Mouse (Mus musculus): ENCODE results near the gene Fmnl1.

Gene Fmnl1

DNA sequence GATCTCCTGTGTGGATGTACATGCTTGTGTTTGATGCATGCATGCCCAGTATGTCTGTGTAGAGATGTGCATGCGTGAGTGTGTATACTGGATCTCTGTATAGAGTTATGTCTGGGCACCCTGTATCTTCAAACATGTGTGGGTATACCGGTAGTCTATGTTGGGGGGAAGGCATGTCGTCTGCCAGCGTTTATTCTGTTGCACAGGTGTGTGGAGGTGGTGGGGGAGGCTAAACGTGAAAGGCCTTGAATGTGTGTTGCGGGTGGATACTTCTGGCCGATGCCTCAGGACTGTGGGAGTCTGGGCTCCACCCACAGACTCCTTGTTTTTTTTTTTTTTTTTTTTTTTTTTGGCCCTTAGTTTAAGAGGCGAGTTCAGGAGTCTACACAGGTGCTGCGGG is 10.4 kb downstream of the Fmnl1 start:
- no peak for DNase-seq (ENCODE audit: low read depth, low spot score)

DNA sequence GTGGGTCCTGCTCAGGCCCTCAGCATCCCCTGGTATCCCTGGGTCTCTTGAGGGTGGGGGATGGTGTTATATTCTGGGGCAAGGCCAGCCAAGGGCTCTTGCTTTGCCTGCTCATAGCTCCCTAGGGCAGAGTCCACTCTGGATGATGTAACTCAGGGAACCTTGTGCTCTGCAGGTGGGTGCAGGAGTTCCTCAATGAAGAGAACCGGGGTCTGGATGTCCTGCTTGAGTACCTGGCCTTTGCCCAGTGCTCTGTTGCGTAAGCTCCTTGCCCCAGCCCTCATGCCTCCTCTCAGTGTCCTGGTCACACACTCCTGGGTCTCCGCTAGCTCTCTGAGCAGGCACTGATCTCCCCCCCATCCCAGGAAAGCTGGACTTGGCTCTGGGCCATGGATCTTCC is 11.0 kb downstream of the Fmnl1 start:
- no peak for DNase-seq (ENCODE audit: low read depth, low spot score)

DNA sequence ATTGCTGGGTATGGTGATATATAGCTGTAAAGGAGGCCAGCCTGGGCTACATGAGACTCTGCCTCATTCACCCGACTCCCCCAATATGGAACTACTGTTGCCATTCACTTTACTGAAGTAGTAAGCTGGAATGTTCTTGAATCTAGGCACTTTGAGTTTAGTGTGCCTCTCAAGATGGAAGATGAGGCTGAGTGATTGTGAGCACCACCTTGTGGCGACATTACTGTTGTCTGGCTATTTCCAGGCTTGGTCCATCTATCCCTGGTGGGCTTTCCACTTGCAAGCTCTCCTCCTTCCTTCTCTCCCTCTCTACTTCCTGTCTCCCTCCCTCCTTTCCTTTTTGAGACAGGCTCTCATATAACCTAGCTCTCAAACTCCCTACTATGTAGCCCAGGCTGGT is 14.0 kb downstream of the Fmnl1 start:
- peak; percentile 77 for DNase-seq (ENCODE audit: low read depth, low spot score)

DNA sequence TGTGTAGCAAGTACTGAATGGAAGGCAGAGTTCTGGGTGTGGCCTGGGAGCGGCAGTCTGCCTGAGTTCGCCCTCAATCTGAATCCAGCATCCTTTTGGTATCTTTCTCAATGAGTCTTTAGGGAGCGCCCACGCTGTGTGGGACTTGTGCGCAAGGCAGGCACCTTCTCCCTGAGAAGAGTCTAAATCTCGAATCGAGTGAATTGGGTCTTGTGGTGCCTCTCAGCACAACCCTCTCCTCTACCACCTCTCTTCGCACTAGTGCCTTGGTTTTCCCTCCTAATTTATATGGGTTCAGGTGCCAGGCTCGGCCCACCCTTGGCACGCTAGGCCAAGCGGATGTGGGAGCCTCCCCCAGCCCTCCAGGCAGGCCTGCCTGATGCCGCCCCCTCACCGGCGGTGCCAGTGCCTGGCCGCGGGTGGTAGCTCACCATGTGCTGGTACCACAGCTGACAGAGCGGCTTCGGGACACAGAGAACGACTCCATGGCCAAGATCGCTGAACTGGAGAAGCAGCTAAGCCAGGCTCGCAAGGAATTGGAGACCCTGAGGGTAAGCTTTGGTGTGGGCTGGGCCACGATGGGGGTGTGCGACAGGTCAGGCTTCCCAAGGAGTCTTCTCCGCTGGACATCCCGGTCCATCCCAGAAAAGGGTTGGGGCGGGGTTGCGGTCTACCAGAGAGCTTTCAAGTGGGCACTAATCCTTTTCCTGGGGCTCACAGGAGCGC is 21.5 kb downstream of the Fmnl1 start:
- DNase-seq (ENCODE audit: low read depth, low spot score): no peak

DNA sequence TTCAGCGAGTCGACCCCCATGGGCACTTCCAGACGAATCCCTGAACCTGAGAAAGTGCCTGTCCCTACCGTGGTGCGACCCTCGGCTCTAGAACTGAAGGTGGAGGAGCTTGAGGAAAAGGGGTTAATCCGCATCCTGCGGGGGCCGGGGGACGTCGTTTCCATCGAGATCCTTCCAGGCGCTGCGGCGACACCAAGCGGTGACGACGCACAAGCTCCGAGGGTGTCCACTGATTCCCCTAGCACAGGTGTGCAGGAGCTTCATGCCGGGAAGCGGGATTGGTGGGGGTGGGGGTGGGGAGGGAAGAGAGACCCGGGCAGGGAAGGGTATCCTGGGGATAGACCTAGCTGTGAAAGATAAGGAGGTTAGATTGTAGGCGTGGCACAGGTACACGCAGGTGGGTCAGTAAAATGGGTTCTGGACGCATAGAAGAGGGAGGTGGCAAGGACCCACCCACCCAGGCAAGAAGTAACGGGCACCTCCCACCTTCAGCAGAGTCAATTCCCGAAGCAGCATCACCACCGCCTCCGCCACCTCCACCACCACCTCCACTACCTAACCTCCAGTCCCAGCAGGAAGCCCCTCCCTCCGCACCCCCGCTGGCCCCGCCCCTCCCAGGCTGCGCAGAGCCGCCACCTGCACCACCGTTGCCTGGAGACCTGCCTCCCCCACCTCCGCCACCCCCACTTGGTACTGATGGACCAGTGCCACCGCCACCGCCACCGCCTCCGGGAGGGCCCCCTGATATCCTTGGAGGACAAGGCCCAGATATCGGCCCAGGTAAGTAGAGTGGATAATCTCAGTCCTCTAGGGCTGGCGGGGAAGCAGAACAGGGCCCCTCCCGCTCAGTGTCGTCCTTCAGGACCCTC is 22.3 kb downstream of the Fmnl1 start:
- DNase-seq (ENCODE audit: low read depth, low spot score): no peak

DNA sequence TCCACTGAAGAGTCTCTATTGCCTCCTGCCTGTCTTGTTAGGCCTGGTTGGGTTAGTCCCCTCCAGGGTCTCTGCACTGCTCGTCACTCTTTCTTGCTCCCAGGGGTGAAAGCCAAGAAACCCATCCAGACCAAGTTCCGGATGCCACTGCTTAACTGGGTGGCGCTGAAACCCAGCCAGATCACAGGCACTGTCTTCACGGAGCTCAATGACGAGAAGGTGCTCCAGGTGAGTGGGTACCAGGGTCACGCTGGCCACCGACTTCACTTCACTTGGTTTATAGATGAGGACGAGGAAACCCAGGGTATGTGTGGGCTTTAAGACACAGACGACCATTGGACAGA is 22.9 kb downstream of the Fmnl1 start:
- DNase-seq (ENCODE audit: low read depth, low spot score): no peak

DNA sequence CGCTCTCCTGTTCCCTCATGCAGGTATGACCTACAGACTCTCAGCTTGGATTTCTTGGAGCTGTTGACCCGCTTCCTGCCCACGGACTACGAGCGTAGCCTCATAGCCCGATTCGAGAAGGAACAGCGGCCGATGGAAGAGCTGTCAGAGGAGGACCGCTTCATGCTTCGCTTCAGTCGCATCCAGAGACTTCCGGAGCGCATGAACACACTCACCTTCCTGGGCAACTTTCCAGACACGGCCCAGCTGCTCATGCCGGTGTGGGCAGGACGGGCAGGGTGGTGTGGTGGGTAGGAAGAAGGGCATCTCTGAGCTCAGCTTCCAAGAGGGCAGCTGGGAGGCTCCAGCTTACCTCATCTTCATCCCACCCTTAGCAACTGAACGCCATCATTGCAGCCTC is 24.3 kb downstream of the Fmnl1 start:
- no peak for DNase-seq (ENCODE audit: low read depth, low spot score)

DNA sequence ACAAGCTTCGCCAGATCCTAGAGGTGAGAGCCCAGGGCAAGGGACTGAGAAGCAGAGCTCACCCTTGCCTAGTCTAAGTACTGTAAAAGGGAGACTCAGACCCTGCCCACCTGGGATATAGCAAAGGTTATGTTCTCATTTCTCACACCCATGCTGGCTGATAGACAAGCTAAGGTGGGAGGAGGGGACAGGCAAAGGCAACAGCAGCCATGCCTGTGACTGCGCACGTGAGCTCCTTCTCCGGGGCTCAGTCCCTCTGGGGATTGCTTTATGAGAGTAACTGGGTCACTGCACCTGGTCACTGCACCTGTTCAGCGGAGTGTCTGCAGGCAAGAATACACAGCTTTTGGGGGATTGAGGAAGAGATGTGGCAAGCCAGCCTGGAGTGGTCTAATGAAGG is 24.7 kb downstream of the Fmnl1 start:
- DNase-seq (ENCODE audit: low read depth, low spot score): no peak

DNA sequence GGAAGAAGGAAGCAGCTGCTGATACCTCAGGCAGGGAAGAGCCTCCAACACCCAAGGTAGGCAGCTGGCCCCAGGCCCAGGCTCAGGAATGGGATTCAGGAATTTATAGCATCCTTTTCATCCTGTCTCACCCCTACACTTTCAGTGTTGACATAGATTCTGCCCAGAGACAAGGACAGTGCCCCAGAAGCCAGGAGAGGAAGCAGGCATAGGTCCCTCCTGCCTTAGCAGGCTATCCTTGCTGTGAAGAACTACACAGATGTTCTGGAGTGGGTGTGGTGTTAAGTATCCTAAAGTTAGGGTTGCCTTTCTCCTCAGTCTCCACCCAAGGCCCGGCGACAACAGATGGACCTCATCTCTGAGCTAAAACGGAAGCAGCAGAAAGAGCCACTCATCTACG is 26.4 kb downstream of the Fmnl1 start:
- no peak for DNase-seq (ENCODE audit: low read depth, low spot score)

DNA sequence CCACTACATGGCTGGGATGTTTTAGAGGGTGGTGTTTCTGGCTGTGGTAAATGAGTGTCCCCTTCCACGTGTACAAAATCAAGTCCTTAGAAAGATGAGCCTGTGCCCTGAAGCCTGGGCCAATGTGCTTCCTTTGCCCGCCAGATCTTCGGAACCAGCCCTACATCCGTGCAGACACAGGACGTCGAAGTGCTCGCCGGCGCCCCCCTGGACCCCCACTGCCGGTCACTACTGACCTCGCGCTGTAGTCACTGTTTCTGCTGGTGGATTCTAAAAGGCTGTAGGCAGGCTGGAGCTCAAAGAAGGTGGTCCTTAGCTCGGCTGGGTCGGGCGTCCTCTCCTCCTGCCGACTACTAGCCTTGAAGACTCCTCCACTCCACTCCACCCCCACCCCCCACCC is 27.4 kb downstream of the Fmnl1 start:
- DNase-seq (ENCODE audit: low read depth, low spot score): no peak

DNA sequence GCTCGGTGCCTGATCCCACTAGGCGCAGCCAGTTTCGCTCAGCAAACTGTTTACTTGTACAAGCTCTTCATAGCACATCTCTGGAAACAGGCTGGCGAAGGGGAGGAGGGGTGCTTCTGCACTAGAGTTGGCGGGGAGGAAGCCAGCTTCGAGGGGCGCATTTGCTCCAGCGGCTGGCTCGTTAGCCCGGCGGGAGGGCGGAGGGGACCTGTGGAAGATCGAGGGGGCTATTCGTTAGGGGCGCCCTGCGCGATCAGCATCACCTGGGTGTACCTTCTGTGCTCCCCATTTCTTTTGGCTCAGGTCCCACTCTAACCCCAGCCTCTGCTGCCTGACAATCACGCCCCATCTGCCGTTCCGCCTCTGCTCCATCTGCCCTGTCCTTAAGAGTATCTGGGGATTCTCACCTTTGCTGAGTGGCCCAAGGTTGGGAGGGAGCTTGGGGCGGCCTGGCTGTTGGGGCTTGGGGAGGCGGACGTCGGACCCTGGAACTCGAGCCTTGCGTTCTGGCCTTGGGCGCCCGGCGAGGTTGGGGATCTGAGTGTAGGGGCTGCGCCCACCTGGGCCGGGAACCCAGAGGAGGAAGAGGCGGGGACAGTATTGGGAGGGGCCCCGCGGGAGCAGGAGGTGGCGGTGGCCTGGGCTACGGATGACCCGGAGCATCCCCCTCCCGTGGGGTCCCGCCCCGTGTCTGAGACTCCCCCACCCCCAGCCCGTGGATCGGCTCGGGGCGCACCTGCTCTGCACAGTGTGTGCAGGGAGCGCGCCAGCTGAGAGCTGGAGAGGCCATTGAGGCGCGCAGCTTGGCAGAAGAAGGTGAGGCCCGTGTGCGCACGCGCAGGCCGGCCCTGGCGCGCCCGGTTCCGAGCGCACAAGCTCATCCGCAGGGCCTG is 28.2 kb downstream of the Fmnl1 start:
- no peak for DNase-seq (ENCODE audit: low read depth, low spot score)

DNA sequence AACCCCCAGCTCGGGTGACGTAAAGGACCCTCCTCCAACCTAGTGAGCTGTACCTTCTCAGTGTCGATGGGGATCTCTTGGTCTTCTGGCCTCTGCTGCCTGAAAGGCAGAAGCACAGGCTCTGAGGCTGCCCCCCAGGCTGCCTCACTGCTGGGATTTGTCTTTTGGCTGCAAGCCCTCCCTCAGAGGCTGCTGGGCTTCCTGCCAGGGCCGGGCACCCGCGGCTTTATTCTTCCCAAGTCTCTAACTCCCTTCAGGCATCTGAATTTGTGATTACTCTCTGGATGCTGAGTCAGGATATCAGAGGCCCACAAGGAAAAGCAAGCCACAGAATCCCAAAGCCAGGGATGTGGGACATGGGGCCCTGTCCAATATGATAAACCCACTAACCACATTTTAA is 30.8 kb downstream of the Fmnl1 start:
- peak; percentile 90 for DNase-seq (ENCODE audit: low read depth, low spot score)

DNA sequence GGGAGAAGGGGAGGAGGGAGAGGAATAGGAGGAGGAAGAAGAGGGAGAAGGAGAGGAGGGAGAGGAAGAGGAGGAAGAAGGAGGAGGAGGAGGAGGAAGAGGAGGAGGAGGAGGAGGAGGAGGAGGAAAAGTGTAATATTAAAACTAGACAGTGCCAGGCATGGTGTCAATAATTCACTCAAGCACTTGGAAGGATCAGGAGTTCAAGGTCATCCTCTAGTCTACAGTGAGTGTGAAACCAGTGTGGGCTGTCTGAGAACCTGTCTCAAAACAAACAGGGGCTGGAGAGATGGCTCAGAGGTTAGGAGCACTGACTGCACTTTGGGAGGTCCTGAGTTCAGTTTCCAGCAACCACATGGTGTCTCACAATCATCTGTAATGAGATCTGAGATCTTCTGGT is 31.5 kb downstream of the Fmnl1 start:
- no peak for DNase-seq (ENCODE audit: low read depth, low spot score)

DNA sequence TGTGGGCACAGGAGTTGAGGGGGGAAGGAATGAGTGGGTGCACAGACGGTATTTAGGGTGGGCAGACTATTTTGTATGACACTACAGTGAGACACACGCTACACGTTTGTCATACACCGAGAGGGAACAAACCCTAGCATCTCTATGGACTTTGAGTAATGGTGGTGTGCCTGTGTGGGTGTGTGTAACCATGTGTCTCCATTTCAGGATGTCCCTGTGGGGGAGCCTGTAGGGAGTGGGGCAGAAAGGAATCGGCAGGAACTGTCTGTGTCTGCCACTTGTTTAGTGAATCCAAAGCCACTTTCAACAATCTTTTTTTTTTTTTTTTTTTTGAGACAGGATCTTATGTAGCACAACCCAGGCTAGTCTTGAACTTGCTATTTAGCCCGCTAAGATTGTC is 35.3 kb downstream of the Fmnl1 start:
- DNase-seq (ENCODE audit: low read depth, low spot score): no peak

DNA sequence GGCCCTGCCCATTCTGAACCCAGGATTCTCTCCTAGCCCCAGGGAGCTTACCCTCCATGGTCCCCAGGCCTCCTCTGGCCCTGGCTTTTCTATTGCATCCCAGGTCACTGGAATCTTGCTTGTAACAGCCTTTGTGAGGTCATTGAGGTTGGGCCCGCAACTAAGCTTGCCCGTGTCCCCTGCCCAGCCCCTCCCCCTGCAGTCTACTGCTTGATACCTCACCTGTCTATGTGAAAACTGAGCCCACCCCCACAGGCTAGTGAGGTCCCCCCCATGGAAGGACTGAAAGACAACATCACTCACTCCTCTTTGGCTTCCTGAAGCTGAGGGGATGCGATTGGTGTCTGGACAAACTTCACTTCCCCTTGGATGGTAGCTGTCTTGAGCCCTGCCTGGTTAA is 37.6 kb downstream of the Fmnl1 start, which contains the start of gene 1700023F06Rik:
Gene 1700023F06Rik (minus strand): TSS at position 101 of the 400 bp plus-strand sequence.
- DNase-seq (ENCODE audit: low read depth, low spot score): no peak

DNA sequence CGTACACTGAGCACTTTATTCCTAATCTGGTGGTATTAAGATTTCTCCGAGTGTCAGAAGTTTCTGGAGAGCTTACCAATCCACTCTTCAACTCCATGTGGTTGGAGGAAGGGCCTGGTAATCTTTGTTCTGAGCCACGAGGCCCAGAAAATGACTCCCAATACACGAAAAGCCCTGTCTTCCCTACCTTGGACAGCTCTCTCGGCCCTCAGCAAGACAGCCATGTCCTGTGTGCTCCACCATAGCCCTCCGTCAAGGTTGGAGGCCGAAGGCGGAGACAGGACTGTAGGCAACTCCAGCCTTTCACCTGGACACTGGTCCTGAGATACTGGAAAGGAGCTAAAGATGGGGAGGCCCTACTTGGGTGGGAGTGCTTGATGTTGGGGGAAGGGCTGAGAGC is 39.4 kb downstream of the Fmnl1 start:
- no peak for DNase-seq (ENCODE audit: low read depth, low spot score)

DNA sequence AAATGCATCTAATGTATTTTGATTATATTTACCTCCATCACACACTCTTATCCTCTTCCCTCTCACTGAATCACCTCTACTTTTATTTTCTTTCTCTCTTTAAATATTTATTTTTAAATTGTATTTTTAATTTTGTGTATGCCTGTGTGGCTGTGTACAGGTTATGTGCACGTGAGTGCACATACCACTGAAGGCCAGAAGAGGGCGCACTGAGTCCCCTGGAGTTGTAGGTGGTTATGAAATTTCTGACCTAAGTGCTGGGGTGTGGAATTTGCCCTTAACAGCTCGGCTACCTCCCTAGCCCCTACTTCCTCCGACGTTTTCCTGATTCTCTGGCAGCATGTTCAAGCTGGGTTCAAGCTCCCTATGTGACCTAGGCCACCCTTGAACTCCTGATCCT is 42.8 kb downstream of the Fmnl1 start:
- no peak for DNase-seq (ENCODE audit: low read depth, low spot score)

DNA sequence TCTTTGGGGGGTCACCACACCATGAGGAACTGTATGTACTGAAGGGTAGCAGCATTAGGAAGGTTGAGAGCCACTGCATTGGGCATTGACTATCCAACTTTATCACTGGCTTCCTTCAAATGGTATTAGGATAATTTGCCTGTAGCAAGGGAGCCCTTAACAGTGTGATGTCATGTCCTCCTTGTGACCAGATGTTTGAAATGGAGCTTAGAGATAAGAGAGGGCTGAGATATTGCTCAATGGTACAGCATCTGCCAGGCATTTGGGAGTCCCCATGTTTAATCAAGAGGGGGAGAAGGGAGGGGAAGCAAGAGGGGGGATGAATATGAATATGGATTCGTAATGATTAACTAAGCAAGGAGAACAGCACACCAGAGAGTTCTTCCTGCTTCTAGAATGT is 44.4 kb downstream of the Fmnl1 start:
- no peak for DNase-seq (ENCODE audit: low read depth, low spot score)

DNA sequence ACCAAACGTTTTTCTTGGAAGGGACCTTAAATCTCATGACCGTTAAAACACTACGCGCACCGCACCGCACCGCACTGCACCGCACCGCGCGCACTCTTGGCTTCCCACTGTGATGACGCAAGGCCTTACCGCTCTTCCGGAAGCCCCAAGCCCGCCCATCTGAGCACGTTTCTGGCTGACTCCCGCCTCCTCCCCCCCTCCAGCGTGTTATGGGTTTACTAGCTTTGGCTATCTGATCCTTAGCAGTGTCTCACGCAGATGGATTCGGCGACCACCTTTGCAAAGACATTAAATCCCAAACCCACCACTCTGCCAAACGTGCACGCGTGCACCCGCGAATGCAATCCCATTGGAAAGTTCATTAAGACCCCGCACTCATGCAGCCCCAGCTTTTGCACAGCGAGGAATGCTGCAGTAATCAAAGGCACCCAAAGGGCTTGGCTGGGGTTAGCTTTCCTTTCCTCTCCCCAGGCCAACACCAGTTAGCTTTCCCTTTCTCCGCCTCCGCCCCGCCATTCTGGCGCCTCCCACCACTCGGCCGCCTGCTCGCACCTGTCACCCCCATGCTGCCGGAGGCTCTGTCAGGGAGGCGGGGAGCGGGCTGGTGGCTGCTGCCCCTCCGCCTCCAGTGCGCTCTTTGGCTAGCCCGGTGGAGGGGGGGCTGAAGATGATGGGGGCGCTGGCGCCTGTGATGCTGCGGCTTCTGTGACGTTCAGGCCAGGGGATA is 47.0 kb downstream of the Fmnl1 start, which contains the start of gene Spata32:
Gene Spata32 (minus strand): TSS at position 643 of the 727 bp plus-strand sequence.
- DNase-seq (ENCODE audit: low read depth, low spot score): no peak

DNA sequence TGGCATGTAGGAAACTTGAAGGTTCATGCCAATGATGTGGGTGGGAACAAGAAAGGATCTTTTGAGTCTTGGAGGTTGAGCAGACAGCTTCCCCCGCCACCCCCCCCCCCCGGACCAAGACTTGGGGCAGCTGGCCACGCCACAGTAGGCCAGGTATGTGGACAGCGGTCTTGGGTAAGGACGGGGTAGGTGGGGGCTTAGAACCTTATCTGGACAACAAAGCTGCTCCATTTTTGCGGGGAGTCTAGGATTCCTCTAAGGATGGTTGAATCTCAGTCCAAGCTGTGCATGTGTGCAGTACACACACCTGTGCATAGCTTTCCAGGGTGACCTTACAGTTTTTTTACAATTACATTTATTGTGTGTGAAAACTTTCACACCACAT is 47.6 kb downstream of the Fmnl1 start:
- no peak for DNase-seq (ENCODE audit: low read depth, low spot score)

DNA sequence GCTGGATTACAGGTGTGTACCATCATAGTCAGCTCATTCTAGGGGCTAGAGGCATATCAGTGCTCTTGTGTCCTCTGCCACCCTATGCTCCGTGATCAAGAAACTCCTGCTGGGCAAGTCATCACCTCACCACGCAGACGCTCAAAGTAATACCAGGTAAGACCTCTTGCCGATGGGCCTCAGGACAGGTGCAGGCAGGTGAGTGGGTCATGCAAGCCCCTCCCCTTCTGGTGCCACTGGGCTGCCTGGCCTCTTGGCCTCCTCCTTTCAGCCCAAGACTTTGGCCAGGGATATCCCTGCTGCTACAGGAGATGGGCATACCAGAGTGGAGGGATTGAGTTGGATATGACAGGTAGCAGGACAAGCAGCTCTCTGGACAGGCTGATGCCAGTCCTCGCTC is 48.4 kb downstream of the Fmnl1 start:
- DNase-seq (ENCODE audit: low read depth, low spot score): no peak
